Mouse (Mus musculus): ENCODE data around the gene Kifc1.
A peak's percentile ranks its signal among the peaks of the same experiment; 100 is the strongest.
"Not testable (repeated sequence)": the region's sequence is repeated elsewhere in the genome, so short reads cannot be mapped to it uniquely, and the experiment has no call there.

Kifc1 gene

DNA sequence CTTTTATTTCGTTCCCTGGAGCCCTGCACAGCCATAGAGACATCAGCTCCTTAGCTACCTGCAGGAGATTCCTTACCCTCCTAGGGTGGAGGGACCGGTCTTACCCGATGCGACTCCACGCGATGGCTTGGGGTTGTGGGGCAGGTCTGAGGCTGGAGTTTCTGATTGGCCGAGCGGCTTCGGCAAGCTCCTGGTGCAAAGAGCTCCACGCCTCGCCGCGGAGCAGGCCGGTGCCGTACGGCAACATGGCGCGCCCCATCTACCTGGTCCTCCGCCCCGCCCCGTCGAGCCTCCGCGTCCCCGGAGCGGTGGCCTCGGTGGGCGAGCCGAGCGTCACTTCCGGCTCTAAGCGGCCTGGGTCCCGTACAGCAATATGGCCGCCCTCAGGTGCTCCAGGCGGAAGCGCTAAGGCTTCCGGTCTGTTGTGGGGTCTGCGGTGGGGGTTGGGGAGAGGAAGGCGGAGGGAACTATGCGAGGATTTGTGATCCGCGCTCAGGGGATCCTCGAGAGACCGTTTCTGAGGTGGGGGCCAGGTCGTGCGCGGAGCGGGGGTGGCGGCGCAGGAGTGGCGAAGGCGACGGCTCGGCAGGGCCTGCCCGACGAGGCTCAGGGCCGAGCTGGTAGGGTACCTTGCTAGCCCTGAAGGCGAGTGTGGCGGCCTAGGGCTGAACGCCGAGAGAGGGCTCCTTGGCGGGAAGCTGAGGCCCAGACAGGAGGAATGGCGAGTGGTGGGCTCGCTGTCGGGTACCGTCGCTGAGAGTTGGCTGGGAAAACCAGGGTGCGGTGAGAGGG is 18.8 kb upstream of the Kifc1 start, which contains the start of gene Daxx:
Gene Daxx, plus strand, starts transcription at position 338 of the 792 bp plus-strand sequence.
- TF ChIP-seq CTCF (conservative IDR thresholded peaks at IDR 0.05; ENCODE audit: low read length) (no peak), NANOG (IDR thresholded peaks at IDR 0.05; ENCODE audit: borderline replicate concordance, low read length) (no peak), POU5F1 (IDR thresholded peaks at IDR 0.05; ENCODE audit: borderline replicate concordance, low read length) (no peak)
- Histone ChIP-seq H3K4me1 (replicated peaks; ENCODE audit: low read depth, low read length) (peaks cover 60% of the 10 kb centered on the region), H3K9me3 (ENCODE audit: low read length) (no peaks in the 10 kb centered on the region), H3K27me3 (ENCODE audit: insufficient read depth, low read length) (no peaks in the 10 kb centered on the region), H3K36me3 (ENCODE audit: insufficient read depth, low read length) (peaks cover 45% of the 10 kb centered on the region), H3K4me3 (replicated peaks; ENCODE audit: low read length) (peak within 1 kb of the TSS; percentile 98)

DNA sequence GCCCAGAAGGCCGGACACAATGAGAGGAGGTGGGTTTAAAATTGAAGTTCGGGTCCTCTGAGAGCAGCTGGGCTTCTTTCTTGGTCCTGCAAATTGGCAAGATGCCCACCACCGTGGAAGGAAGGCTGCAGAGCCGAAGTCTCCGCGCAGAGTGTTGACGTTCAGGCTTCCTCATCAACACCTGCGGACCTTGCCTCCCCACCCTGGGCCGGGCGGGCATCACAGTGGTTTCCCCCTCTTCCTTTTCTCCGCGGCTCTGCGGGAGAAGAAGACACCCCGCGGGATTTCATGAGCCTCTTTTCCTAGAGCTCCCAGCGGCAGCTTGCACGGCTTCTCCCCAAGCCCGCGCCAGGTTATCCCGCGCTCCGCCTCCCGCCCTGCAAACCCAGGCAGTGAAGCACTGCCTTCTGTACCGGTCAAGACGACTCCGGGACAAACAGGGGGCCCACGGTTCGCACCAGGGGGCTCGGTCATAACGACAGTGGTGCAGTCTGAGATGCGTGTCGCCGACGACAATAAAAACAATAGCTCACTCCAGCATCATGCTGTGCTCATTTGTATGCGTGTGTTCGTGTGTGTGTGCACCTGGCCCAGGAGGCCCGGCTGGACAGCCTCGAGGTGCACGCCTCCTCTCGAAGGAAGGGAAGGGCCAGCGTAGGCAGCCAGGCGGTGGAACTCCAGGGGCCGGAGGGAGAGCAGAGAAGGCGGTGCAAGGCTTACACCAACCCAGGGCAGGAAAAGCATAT is 18.0 kb upstream of the Kifc1 start:
- Histone ChIP-seq H3K4me1 (replicated peaks; ENCODE audit: low read depth, low read length) (peaks cover 60% of the 10 kb centered on the region), H3K9me3 (ENCODE audit: low read length) (no peaks in the 10 kb centered on the region), H3K36me3 (ENCODE audit: insufficient read depth, low read length) (peaks cover 38% of the 10 kb centered on the region), H3K4me3 (replicated peaks; ENCODE audit: low read length) (peak overlapping the region; percentile 98), H3K27me3 (ENCODE audit: insufficient read depth, low read length) (no peaks in the 10 kb centered on the region)
- TF ChIP-seq NANOG (IDR thresholded peaks at IDR 0.05; ENCODE audit: borderline replicate concordance, low read length) (no peak), POU5F1 (IDR thresholded peaks at IDR 0.05; ENCODE audit: borderline replicate concordance, low read length) (no peak), CTCF (conservative IDR thresholded peaks at IDR 0.05; ENCODE audit: low read length) (no peak)

DNA sequence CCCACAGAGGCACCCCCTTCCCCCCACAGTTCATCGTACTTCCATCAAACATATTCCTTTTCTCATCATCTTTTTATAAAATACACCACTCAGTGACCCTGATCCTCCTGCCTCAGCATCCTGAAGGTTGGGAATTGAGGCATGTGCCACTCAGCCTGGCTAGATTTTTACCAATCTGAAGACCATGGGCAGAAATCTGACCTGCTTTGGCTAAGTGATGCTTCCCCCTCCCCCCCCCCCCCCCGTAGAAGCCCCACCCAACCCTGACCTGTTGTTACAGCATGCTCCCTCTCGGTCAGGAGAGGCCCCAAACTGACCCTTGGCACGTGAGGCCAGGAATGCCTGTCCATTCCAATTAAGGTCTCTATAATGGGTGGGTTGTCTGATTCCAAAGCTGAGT is 14.4 kb upstream of the Kifc1 start, which contains the start of gene Platr17:
Gene Platr17, plus strand, starts transcription at position 301 of the 400 bp plus-strand sequence.
- Histone ChIP-seq H3K4me1 (replicated peaks; ENCODE audit: low read depth, low read length) (peaks cover 62% of the 10 kb centered on the region), H3K4me3 (replicated peaks; ENCODE audit: low read length) (peak within 1 kb of the TSS; percentile 98)
- H3K9me3 ChIP-seq (ENCODE audit: low read length); H3K27me3 ChIP-seq (ENCODE audit: insufficient read depth, low read length); H3K36me3 ChIP-seq (ENCODE audit: insufficient read depth, low read length): not testable (repeated sequence)

DNA sequence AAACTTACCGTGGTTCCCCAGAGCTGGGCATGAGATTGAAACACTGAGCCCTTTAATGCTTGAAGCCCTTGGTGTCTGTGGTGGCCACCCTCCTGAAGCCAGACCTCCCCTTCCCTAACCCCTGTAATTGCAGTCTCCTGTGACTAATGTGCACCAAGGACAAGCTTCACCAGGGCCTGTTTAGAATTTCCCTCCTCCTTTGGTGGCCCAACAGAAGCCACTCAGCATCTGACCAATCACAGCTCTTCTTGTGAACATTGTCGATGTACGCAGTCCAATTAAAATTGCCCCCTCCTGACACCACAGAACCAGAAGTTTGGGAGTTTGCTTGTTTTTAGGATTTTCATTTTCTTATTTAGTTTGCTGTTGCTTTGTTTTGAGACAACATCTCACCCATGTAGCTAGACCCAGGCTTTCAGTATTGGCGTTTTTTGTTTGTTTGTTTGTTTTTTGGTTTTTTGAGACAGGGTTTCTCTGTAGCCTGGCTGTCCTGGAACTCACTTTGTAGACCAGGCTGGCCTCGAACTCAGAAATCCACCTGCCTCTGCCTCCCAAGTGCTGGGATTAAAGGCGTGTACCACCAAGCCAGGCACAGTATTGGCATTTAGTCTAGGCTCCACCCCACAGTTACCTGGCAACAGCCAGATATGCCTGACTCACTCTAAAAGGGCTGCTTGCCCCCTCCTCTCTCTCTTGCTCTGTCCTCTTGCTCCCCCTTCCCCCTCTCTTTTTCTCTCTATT is 13.6 kb upstream of the Kifc1 start:
- not testable (repeated sequence) for H3K27me3 ChIP-seq (ENCODE audit: insufficient read depth, low read length); H3K9me3 ChIP-seq (ENCODE audit: low read length); H3K36me3 ChIP-seq (ENCODE audit: insufficient read depth, low read length)
- Histone ChIP-seq H3K4me1 (replicated peaks; ENCODE audit: low read depth, low read length) (peaks cover 69% of the 10 kb centered on the region), H3K4me3 (replicated peaks; ENCODE audit: low read length) (peak overlapping the region; percentile 61)

DNA sequence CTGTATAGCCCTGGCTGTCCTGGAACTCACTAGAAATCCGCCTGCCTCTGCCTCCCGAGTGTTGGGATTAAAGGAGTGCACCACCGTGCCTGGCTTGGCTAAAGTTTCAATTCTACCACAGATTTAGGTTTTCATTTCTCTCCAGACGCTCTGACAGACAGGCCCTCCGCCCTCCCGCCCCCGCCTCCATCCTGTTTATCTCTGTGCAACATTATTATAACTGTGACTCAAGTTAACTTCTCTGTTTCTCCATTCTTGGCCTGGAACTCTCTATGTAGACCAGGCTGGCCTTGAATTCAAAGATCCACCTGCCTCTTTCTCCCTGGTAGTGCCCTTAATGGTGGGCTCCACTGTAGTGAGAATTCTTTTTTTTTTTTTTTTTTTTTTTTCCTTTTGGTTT is 12.0 kb upstream of the Kifc1 start:
- Histone ChIP-seq H3K27me3 (ENCODE audit: insufficient read depth, low read length) (no peaks in the 10 kb centered on the region), H3K4me3 (replicated peaks; ENCODE audit: low read length) (peak overlapping the region; percentile 61), H3K36me3 (ENCODE audit: insufficient read depth, low read length) (peaks cover 5% of the 10 kb centered on the region), H3K4me1 (replicated peaks; ENCODE audit: low read depth, low read length) (peaks cover 80% of the 10 kb centered on the region), H3K9me3 (ENCODE audit: low read length) (no peaks in the 10 kb centered on the region)
- TF ChIP-seq NANOG (IDR thresholded peaks at IDR 0.05; ENCODE audit: borderline replicate concordance, low read length) (no peak), POU5F1 (IDR thresholded peaks at IDR 0.05; ENCODE audit: borderline replicate concordance, low read length) (no peak), CTCF (conservative IDR thresholded peaks at IDR 0.05; ENCODE audit: low read length) (no peak)

DNA sequence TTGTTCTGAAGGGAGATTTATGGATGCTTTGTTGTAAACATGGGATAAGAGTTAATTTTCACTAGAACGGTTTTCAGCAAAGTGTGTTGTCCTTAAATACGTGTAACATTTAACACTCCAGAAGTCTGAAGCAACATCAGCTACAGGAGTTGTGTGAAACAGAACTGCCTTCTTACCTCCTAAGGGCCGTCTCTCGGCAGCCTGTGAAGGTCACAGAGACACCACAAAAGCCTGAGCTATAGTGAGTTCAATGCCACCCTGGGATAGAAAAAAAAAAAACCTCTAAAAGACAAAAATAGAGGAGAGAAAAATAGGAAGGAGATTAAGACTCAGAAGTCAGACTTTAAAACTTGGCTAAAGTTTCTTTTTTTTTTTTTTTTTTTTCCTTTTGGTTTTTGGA is 11.6 kb upstream of the Kifc1 start:
- peak overlapping the region; percentile 32; the same call in 1 of the 2 replicates for H3K4me3 ChIP-seq (replicated peaks; ENCODE audit: low read length)
- no peaks in the 10 kb centered on the region for H3K27me3 ChIP-seq (ENCODE audit: insufficient read depth, low read length)
- peaks cover 79% of the 10 kb centered on the region for H3K4me1 ChIP-seq (replicated peaks; ENCODE audit: low read depth, low read length)
- peaks cover 5% of the 10 kb centered on the region for H3K36me3 ChIP-seq (ENCODE audit: insufficient read depth, low read length)
- H3K9me3 ChIP-seq (ENCODE audit: low read length): no peaks in the 10 kb centered on the region
- TF ChIP-seq NANOG (IDR thresholded peaks at IDR 0.05; ENCODE audit: borderline replicate concordance, low read length) (no peak), CTCF (conservative IDR thresholded peaks at IDR 0.05; ENCODE audit: low read length) (no peak), POU5F1 (IDR thresholded peaks at IDR 0.05; ENCODE audit: borderline replicate concordance, low read length) (no peak)

DNA sequence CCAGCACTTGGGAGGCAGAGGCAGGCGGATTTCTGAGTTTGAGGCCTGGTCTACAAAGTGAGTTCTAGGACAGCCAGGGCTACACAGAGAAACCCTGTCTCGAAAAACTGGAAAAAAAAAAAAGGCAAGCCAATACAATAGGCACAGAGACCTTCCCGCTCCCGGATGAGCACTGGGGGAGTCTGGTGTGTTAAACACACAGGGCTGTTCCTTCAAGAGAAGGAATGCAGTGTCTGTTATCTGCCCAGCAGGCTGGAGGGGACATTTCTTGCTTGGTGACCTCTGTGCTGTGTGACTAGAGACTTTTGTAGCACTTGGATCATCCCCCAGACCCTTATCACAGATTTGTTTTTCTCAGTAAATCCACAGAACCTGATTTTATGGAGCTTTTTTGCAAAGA is 11.2 kb upstream of the Kifc1 start:
- TF ChIP-seq NANOG (IDR thresholded peaks at IDR 0.05; ENCODE audit: borderline replicate concordance, low read length) (no peak), CTCF (conservative IDR thresholded peaks at IDR 0.05; ENCODE audit: low read length) (no peak), POU5F1 (IDR thresholded peaks at IDR 0.05; ENCODE audit: borderline replicate concordance, low read length) (no peak)
- H3K9me3 ChIP-seq (ENCODE audit: low read length): no peaks in the 10 kb centered on the region

DNA sequence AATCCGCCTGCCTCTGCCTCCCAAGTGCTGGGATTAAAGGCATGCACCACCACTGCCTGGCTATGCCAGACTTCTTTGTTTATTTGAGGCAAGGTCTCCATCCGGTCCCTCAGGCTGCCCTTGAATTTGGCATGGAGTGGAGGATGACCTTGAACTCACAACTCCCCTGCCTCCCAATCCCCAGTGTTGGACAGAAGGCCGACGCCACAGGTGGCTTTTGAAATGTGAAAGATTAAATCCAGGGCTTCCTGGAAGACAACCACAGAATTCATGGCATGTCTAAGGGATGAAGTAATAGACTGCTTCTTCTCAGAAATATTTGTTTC is 10.5 kb upstream of the Kifc1 start:
- no peaks in the 10 kb centered on the region for H3K9me3 ChIP-seq (ENCODE audit: low read length)
- peaks cover 78% of the 10 kb centered on the region for H3K4me1 ChIP-seq (replicated peaks; ENCODE audit: low read depth, low read length)
- H3K36me3 ChIP-seq (ENCODE audit: insufficient read depth, low read length): peaks cover 1% of the 10 kb centered on the region; the same call in 1 of the 2 replicates
- TF ChIP-seq NANOG (IDR thresholded peaks at IDR 0.05; ENCODE audit: borderline replicate concordance, low read length): no peak
- TF ChIP-seq CTCF (conservative IDR thresholded peaks at IDR 0.05; ENCODE audit: low read length): no peak
- TF ChIP-seq POU5F1 (IDR thresholded peaks at IDR 0.05; ENCODE audit: borderline replicate concordance, low read length): no peak
- no peaks in the 10 kb centered on the region for H3K27me3 ChIP-seq (ENCODE audit: insufficient read depth, low read length)
- no peak overlapping the region for H3K4me3 ChIP-seq (replicated peaks; ENCODE audit: low read length)

More for the DNA sequence above, 11.2 kb upstream of the Kifc1 start:
- peak overlapping the region; percentile 32; the same call in 1 of the 2 replicates for H3K4me3 ChIP-seq (replicated peaks; ENCODE audit: low read length)
- H3K4me1 ChIP-seq (replicated peaks; ENCODE audit: low read depth, low read length): peaks cover 78% of the 10 kb centered on the region
- H3K36me3 ChIP-seq (ENCODE audit: insufficient read depth, low read length): peaks cover 3% of the 10 kb centered on the region
- H3K27me3 ChIP-seq (ENCODE audit: insufficient read depth, low read length): no peaks in the 10 kb centered on the region

All from E14TG2a.4 (cell line).